Mouse (Mus musculus): ENCODE results near the gene Isg15.

Isg15 gene

DNA sequence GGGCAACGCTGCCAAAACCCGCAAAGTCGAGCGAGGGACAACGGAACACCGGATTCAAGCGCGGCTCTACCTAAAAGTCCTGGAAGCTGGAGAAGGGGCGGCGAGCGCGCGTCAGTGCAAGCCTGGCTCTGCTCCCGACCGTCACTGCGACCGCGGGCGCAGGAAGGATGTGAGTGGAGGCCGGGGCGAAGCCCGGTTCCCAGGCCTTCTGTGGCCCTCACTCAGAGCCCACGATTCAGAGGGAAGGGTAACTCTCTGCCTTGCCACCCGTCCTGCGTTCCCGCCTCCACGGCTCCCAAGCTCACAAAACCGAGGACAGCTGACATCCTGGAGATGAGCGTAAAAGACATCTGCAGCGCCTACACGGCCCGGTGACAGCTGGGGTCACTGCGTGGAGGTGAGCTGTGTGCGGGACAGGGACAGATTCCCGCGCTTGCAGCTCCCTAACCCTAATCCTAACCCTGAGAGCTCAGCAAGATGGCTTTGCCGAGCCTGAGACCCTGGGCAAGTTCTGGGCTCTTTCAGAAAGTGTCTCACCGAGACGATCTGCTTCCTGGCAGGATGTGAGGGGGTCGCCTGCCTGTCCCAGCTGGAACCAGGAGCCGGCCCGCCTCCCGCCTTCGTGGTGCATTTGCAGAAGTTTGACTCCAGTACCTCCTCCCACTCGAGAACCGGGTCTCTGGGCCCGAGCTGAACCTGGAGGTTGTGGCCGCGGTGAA lies 3.0 kb upstream of the Isg15 start:
- no peak for DNase-seq (ENCODE audit: low read depth, low spot score)

DNA sequence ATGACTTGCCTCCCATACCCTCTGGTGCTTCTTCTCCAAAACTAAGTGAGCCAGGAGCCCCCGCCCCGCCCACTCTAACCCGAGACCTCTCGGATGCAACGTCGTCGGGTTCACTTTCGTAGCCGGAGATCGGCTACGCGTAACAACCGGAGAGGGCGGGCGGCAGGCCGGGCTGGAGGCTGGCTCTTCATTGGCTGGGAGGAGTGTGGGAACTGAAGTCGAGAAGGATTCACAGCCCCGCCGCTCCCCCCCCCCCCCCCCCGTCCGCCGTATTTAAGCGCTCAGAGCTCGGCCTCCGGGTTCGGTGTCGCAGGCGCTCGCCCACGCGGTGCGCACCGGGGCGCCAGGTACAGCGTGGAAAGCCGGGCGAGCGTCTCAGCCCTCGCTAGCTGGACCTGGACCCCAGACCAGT lies 2.4 kb upstream of the Isg15 start, which contains the start of gene AW011738:
Gene AW011738, plus strand, starts transcription at position 304 of the 412 bp plus-strand sequence.
- DNase-seq (ENCODE audit: low read depth, low spot score): peak; percentile 64

DNA sequence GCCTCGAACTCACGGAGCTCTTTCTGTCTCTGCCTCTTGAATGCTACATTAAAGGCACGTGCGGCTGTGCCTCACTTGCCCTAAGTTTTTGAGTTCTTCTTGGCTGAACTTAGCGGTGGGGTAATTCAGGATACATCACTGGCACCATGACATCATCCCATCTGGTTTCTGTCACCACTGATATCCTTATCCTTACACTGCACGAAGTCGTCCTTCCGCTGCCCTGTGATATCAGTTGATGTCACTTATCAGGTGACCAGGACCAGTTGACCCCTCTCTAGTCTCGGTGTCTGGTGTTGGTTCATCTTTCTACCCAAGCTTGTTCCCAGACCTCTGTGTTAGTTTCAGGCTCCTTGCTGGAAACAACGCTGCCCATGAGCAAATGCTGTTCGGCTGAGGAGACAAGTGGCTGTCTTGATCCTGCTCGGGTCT lies 1.9 kb upstream of the Isg15 start:
- no peak for DNase-seq (ENCODE audit: low read depth, low spot score)

DNA sequence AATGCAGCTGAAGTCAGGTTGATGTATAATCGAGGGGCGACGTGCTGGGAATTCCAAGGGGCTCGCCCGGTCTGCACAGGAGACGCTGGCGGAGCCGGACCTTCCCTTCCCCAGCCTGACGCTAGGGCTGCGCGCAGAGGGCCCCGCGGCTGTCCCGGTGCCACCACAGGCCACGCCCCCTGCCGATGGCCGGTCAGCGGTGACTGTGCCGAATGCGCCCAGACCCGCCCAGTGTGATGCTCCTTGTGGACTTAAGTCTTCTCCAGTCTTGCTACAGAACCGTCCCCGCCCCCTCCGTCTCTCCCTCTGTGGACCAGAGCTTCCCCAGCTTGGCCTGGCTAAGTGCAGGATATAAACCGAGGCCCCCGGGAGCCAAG lies 2.8 kb downstream of the Isg15 start:
- peak; percentile 87 for DNase-seq (ENCODE audit: low read depth, low spot score)

DNA sequence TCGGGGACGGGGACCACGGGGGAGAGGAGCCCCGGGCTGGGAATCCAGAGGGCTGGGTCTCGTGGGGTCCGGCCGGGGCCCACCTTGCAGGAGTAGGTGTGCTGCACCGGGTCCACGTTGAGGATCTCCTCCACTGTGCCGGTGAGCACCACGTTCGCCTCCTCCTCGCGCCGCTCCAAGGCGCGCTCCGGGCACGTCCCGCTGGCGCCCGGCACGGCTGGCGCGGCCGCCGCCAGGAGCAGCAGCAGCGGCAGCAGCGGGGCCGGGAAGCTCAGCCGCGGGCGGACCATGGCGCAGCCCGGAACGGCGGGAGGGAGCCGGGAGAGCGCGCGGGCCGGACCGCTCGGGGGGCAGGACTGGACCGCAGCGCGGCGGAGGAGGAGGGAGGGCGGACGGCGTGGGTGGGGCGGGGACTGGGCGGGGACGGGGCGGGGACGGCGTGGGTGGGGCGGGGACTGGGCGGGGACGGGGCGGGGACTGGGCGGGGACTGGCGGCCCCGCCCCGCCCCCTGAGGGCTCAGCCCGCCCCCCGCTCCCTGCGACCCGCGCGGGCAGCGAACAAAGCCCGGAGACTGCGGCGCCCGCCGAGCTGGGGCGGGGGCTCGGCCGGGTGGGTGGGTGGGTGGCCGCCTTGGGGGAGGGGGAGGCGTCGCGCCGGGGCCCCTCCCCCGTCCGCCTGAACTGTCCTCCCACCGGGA lies 3.3 kb downstream of the Isg15 start, which contains the start of gene Agrn:
Gene Agrn, minus strand, starts transcription at position 358 of the 698 bp plus-strand sequence.
- DNase-seq (ENCODE audit: low read depth, low spot score): no peak

DNA sequence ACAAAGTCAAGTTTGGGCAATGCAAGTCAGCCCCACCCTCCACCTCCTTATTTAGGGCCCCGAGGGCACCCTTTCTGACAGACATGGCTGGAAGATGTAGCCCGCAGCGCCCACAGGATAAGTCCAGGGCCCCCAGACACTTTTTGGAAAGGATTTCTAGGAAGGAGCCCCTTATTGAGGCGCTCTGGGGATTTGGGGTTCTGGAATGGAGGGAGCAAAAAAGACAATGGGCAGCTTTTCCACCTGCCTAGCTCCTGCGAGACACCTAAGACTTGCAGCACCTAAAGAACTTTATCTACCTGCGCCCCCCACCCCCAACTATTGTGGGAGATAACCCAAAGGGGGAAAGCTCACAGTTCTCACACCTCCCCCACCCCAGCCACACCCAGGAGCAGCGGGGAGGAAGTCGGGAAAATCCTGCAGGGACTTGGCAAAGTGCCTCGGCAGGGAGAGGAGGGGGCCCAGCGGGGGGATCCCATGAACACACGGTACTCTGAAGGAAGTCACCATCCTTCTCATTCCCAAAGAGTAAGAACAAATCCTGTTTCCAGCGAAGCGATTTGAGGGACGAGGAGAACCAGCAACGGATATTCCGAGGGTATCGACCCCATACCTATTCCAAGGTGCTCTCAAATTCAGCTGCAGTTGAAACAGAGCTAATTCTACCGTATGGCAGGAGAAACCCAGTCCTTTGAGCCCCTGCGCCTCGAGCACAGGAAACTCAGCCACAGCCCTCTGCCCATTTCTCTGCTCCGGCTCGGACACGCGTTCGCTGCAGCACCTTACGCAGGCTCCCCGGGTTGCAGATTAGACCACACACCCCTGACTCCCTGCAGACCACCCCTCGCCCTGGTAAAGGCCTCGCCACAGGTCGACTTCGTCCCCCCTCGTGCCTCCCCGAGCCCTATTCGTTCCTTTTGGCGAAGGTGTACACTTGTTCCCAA lies 4.4 kb downstream of the Isg15 start:
- no peak for DNase-seq (ENCODE audit: low read depth, low spot score)

DNA sequence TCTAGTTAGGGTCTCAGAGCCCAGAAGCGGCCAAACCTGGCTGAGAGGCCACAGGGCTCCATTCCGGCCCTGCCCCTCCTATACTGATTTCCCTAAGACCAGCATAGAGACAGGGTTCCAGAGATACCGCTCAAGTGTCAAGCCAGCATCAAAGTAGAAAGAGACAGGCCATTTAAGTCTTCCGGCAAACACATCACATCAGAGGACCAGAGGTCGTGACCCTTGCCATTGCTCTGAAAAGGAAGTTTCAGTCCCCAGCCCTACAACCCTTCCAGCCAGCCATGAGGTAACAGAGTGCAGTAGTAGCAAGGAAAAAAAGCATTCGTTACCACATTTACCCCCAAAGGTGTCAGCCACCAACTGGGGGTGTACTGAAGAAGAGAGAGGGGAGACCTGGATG lies 6.3 kb downstream of the Isg15 start:
- DNase-seq (ENCODE audit: low read depth, low spot score): no peak

DNA sequence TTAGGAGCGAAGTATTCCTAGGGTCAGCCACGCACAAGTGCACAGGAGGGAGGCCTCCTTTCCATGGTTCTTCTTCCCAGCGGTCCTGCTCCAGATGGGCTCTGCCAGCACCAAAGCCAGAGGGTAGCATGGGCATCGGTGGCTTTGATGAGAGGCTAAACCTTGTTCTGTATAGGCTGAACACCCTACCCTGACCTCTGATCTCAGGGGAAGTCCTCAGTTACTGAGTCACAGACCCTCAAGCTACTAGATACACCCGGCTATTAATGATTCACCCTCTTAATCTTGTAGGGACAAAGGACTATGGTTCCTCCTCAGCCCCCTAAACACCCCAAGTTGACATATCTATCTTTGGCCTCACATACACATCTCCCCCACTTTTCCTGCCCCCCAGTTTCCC lies 6.7 kb downstream of the Isg15 start:
- DNase-seq (ENCODE audit: low read depth, low spot score): no peak

DNA sequence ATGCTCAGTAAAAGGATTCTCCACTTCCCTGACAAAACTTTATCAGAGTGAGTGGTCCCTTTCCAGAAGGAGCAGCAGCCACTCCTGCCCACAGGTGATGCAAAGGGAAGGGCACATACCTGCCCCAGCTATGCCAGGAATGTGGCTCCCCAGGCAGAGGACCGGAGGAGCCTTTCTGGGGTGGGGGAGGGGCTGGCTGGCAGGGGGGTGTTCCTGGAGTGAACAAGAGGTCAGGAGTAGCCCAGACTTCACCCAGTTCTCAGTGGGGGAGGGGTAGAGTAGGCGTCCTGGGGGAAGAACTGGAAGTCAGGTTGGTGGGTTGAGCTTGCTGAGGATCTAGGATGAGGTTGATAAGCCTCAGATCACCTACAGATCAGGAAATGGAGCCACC lies 7.4 kb downstream of the Isg15 start:
- no peak for DNase-seq (ENCODE audit: low read depth, low spot score)

DNA sequence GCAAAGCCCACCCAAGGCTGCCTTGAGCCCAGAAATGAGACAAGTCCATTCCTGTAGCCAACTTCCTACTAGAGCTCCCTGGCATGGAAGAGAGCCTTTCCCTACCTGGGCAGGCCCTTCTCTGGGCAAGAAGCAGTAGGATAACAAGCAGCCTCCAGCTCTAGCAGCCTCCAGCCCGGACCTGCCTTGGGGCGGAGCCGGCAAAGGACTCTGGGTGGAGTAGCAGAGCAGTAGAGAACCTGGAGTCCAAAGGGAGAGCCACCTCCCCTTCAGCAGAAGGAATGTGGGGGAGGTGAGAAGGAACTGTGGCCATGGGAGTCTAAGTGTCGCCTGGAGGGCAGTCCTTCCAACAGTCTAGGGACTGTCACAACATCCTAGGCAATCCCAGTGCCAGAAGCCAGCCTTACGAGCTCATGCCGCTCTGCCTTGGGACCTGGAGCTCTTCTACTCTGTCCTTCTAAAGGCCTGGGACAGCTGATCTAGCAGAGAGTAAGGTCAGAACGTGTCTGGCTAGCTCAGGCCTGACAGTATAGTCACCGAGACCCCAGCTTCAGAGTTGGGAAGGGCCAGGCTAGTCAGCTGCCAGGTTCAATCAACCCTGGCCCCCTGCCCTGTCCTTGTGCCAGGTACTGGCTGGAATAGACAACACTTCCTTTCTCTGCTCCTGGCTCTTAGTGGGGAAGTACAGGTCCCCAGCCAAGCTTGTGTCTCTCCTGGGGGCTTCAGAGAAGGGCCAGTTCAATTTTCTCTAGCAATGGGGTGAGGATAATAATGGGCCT lies 8.0 kb downstream of the Isg15 start:
- DNase-seq (ENCODE audit: low read depth, low spot score): no peak

DNA sequence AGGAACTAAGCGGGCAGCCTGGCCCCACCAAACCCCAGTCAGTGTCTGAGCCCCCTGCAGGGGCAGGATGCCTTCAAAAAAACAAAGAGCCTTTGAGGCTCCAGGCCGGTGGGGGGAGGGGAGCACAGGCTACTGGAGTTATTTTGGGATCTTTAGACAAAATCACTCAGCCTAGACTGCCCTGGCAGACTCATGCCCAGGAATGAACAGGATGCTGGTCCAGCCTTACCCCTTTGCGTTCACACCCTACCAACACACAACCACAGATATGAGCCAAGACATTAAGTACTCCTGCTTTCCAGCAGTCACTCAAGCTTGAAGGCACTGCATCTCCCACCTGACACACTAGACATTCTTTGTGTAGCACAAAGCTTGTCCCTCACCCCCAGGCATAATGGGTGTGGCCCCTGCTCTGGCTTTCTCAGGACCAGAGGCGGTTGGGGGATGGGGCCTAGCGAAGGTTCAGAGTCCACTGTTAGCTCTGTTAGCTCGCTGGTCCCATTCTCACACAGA lies 11.8 kb downstream of the Isg15 start:
- DNase-seq (ENCODE audit: low read depth, low spot score): no peak

DNA sequence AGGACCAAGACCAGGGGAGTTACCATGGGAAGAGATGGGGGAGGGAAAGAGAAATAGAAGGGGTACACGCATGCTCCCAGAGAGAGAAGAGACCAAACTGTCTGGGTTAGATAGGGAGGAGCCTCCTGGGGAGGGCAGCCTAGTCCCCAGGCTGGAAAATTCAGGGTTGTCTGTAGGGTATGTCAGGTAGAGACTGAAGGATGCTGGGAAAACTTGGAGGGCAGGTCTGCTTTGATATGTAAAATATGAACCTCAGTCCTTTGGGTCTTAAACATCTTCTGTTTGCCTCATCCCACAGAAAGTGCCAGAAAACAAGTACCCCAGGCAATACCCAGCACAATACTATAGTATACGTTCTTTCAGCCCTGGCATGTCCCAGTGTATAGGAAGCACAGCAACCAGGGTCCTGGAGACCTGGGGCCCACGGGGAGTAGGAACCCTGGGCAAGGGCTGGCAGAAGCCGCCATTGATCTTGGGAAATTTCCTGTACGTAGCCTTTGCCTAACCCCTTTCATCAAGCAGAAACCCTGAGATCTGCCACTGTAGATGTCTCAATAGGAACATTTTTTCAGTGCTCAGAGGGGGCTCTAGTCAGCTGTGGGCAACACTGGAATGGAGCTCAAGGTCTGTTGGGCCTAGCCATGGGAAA lies 12.3 kb downstream of the Isg15 start:
- no peak for DNase-seq (ENCODE audit: low read depth, low spot score)

DNA sequence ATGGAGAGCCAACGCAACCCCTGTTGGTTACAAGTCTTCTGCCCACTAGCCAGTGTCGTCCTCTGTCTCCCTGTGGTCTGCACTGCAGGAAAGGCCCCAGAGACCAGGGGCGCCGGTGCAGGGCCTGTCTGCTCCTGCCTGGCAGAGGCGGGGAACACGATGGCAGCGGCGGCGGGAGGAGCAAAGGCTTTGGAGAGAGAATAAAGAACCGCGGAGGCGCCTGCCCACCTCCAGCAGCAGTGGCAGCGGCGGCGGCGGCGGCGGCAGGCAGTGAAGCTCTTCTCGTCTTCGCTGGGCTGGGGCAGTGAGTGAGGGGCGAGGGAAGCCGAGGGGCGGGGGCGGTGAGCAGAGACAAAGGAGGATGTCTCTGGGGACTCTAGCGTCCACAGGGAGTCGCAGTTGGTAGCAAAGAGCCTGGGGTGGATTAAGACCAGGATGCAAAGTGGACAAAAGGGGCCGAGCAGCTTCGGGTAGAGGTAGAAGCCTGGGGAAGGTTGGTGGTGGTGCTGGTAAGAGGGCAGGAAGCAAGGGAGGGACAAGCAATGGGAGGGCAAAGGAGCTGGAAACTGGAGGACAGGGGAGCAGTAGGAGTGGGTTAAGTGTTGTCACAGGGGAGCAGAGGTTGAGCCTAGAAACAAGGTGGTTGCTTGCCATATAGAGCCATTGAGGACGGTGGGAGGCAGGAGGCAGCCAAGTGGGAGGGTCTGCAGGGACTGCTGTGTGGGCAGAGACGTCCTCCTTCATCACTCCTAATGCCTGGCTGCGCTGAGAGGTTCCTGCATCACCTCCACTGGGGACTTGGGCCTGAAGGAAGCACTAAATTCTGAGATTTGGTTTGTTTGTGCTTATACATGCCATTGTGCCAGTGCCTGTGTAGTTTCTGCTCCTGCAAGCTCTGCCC lies 14.4 kb downstream of the Isg15 start:
- no peak for DNase-seq (ENCODE audit: low read depth, low spot score)

DNA sequence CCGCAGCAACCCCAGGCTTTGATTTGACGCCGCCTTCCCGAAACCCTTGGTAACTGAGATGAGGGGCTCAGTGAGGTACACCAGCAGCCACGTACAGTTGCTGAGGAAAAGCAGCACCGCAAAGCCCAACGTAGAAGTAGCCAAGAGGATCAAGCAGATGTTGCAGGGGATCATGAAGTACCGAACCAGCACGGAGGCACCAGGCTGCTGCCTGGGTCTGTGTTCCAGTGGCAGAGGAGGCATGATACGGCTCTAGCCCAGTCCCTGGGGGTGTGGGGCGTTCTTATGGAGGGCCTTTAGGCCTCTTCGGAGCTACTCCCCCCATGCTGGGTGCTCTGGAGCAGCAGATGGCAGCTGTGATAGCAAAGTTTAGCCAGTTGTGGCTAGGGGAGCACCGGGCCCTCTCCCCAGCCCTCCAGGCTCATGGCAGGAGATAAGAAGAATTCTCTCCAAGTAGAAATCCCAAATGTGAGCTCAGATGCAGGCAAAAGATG lies 15.1 kb downstream of the Isg15 start:
- DNase-seq (ENCODE audit: low read depth, low spot score): no peak

DNA sequence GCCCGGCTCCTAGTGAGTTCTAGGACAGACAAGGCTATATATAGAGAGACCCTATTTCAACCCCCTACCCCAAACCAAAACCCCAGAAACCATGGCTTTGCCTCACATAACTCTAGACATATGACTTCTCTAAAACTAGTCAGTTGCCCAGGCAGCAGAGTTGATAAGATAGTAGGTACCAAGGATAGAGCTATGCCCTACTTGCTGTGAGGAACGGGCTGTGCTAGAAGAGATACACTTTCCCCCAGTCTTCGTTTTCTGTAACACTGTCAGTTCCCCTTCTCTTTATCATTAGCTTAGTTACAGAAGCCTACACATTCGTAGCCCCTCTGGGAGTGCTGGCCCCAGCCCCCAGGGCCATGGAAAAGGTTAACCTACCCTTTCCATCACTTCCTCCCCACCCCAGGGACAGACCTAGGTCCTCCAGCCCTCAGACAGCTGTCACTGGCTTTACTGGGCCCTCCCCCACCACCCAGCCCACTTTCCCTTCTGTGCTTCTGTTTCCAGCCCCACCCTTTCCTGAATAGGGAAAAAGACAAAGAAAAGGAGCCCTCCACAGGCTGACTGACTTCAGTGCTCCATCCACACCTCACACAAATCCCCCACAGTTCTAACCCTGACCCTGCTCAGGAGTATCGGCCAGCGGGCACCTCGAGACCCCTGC lies 16.2 kb downstream of the Isg15 start:
- no peak for DNase-seq (ENCODE audit: low read depth, low spot score)

DNA sequence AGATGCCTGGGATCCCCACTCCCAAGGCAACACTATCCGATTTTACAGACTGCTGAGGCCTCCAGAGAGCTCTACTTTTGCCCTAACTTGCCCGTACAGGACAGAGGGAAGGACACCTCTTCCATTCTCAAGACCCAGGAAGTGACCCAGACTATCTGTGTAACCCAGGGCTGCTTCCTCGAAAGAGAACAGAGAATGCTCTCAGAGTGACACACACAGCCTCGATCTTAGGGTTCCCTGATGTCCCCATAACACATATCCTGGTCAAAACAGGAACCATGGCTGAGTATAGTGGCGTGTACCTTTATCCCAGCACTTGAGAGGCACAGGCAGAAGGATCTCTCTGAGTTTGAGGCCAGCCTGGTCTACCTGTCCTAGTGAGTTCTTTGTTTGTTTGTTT lies 16.9 kb downstream of the Isg15 start:
- DNase-seq (ENCODE audit: low read depth, low spot score): no peak

DNA sequence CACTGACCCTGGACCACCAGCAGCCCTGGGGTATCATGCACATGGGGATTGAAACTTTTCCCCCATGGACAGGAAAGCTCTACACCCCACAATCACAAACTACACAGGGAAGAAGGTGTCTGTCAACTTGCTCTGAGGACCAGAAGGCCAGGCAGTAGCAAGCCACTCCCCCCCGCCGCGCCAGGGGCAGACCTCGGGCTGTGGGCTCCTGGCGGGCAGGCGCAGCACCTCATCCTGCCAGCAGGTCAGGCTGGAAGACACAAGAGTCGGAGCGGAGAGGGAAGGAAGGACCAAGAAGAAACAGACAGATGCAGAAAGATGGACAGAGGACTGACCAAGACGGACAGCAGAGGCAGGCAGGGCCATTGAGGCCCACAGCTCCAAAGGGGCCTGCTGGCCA lies 23.0 kb downstream of the Isg15 start:
- DNase-seq (ENCODE audit: low read depth, low spot score): no peak

DNA sequence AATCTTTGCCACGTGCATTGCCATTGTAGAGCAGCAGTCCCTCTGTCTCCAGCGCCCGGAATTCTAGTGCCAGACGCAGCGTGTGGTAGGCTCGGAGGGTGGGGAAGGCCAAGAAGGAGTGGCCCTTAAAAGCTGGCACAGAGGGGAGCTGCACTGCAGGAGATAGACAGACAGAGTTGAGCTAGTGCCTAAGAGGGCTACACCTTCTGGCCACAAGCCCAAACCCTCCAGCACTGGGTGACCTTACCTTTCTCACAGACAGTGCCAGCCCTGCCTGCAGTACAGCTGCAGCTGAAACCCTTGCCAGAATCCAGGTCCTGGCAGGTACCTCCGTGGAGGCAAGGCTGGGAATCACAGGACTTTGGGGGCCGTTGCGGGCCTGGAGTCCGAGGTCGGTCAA lies 28.8 kb downstream of the Isg15 start:
- no peak for DNase-seq (ENCODE audit: low read depth, low spot score)

DNA sequence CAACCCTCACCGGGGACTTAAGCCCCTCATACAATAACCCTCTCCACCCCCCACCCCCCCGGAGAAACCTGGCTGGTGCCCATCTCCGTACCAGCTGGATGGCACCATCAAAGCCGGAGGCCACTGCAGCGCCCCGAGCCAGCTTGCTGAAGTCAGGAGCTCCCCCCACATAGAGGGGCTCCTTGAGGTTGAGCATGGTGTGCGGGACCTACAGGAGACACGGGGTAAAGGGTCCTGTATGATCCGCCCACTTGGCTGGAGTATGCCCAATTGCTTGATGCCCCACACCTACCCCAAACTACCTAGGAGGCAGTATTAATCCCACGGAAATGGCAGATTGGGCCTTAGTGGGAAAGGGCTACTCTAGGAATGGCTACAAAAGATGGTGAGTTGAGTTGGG lies 31.5 kb downstream of the Isg15 start:
- no peak for DNase-seq (ENCODE audit: low read depth, low spot score)

Measured in forelimb bud, embryonic 11.5 days (tissue).